Mouse (Mus musculus) gonadal fat pad, adult 2 months (tissue): ENCODE measurements around the gene Alkbh1. TPM values are rescaled to one million over a fixed set of nuclear protein-coding genes. Genes with fewer than 3 reads are reported as not detected.

Experiments
- DNase-seq: peaks from one replicate; pipeline ENCODE4 v3.0.0-alpha.2; 2012; ENCODE audit warnings: low read depth
- polyA plus RNA-seq: library from polyadenylated mRNA; depleted of rRNA; stranded (reverse); fragments of >200 nt; gene quantifications from 2 replicates; pipeline ENCODE4 v1.2.3, GENCODE M21; 2012

The Alkbh1 gene
- polyA plus RNA-seq, 1 experiment, result 16.5 TPM

DNA sequence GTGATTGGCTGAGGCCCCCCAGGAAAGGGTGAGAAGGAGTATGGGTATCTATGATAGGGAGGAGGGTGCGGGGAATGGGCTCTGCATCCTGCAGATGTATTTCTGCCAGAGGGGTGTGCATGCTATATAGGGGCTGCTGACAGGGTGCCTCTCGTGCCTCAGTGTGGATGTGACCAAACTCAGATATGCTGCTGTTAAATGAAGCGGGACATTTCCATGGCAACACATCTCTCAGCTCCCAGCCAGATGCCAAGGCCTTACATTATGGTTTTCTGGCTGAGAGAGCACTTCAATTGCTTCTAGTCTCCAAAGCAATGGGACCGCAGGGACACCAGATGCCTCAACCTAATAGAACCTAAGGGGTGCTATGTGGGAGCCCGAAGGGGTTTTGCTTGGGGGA lies 24.9 kb downstream of the Alkbh1 start:
- DNase-seq, result no peak

DNA sequence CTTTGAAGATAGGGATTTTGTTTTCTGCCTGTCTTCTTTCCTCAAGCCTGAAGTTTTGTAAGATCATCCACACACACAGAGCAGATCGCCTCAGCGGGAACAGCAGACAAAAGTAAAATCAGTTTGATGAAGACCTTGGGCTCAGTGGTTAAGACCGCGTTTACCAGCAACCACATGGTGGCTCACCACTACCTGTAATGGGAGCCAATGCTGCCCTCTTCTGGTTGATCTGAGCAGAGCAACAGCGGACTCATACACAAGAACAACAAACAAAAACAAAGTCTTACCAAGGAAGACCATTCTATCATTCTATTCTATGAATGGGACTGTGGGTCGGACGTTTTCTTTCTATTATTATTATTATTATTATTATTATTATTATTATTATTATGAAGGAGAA lies 27.1 kb downstream of the Alkbh1 start:
- no peak for DNase-seq

DNA sequence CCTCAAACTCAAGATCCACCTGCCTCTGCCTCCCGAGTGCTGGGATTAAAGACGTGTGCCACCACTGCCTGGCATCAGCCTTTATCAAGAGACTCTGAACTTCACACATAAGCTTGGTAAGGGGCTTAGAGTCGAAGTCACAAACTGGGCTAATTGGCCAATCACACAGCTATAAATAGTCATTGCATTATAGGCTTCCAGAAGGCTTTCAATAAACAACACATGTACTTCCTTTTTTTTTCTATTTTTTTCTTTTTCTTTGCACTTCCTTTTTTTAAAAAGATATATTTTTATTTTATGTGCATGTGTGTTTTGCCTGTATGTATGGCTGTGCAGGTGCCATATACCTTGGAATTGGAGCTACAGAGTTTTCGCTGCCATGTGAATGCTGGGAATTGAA lies 28.5 kb downstream of the Alkbh1 start:
- no peak for DNase-seq

DNA sequence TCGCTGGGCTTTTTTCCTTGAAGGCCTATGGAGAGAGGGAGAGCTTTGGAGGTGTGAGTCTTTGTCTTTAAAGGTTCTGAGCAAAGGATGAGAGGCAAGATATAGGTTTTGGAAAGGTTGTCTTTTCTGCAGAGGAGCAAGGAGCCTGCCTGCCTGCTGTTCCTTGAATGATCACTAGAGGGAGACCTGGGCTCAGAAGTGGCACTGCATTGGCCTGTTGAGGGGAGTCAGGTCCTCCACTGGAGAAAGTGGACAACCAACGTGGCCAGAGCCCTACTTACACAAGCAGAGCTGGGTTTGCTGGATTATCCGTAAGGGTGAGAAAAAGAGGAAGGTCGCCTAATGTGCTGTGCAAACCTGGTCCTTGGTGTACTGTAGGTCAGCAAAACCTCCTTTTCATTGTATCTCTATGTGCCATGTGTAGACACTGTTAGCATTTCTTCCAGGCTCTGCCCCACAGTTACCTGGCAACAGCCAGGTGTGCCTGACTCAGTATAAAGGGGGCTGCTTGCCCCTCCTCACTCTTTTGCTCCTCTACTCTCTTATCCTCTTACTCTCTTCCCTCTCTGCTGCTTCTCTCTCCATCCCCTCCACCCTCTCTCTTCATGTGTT lies 30.5 kb downstream of the Alkbh1 start:
- no peak for DNase-seq

DNA sequence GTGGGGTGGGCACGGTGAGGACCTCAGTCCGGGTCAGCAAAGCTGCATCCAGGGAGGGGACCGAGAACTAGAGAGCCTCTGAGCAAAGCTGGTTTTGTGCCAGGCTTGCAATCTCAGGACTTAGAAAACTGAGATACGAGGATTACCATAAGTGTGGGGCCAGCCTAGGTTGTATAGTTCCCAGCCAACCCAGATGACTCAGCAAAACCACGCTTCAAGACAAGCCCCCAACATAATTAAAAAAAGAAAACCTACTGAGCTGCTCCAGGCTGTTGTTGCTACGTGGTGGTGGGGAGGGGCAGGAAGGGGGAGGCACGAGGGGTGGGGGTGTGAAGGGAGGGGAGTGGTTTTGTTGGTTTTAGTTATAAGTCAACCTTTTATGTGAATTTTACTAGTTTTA lies 32.8 kb downstream of the Alkbh1 start:
- no peak for DNase-seq

DNA sequence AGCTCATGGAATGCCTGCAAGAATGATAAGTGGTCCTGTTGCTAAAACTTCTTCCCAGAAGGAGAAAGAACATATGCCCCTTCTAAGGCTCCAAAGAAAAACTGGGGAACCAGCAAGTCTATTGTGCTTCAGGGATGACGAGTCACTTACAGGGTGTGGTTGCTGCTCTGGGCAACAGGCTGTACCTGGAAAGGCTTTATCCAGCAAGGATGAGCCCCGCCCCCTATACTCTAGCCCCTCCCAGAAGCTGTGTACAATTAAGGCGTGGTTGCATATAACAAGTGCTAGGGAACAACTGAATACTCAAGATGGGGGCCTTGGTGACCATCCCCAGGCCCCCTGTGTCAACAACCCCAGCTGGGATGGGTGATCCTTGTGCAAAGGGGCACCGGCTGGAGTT lies 34.7 kb downstream of the Alkbh1 start:
- no peak for DNase-seq

DNA sequence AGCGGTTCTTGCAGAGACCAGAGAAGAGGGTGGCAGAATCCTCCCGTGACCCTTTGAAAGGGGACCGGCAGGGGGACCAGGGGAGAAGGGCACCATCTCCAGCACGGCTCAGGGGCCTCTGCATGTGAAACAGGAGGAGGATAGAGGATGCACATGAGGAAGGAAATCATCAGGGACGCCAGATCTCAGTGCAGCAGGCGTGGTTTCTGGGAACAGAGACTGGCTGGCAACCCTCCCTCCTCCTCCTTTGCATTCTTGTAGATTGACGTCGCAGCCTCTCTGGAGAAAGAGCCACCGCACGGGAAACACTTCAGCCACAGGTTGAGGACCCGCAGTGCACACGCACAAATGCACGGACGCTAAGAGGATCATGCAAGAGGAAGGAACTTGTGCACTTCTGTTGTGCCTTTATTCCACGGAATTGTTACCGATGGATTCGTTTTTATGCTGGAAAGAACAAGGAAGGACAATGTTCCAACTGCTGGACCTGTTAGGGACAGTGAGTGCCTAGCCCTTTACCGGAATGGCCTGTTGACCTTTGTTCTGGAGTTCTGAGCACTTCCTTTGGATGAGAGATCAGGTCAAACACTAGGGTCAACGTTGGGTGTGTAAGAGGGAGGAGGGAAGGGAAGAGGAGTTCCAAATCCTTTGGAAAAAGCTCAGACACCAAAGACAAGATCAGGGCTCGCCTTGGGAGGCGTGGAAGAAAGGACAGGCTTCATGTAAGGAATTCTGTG lies 35.8 kb downstream of the Alkbh1 start:
- no peak for DNase-seq

DNA sequence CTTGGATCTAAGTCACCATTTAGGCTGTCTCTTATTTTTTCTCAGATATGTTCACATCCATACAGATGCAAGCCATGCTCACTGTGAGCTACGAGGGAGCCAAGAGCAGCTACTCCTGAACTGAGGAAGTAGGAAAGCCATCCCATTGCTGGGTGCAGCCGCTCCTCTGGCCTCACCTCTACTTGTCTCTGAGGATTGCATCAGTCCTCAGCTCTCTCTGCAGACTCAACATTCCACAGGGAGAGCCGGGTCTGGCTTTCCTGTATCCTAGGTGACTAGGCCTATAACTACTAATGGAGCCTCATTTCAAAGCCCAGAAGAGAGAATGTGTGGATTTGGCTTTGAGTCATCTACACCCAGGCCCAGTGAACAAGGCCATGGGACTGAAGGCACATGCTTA lies 38.1 kb downstream of the Alkbh1 start:
- DNase-seq, result no peak

DNA sequence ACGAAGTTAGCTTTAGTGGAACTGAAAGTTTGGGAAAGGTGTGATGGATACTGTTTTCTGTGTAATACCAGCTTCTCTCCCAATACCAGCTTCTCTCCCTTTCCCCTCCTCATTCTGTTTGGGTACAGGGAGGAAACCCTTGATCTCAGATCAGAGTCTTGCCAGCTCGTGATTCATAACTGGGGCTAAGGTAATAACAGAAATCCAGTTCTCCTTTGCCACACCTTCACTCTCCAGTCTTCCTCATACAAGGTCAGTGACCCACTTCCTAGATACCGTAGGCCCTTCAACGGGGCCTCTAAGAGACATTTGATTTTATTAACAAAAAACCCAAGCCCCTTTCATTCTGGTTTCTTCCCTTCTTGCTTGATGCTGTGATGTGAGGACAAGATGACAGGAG lies 38.7 kb downstream of the Alkbh1 start:
- DNase-seq, result no peak

DNA sequence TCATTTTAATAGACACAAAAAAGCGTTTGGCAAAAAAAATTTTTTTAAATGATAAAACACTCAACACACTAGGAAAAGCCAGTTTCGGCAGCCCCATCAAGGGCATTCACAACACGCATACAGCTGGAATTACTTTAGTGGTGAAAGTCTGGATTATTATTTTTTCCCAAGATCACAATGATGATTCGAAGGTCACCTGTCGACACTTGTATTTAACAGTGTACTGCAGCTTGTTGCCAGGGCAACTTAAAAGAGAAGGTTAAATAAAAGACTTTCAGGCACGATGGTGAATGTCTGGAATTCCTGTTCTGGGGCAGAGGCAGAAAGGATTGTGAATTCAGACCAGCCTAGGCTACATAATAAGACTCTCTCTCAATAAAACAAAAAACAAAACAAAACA lies 41.9 kb downstream of the Alkbh1 start:
- DNase-seq, result no peak

DNA sequence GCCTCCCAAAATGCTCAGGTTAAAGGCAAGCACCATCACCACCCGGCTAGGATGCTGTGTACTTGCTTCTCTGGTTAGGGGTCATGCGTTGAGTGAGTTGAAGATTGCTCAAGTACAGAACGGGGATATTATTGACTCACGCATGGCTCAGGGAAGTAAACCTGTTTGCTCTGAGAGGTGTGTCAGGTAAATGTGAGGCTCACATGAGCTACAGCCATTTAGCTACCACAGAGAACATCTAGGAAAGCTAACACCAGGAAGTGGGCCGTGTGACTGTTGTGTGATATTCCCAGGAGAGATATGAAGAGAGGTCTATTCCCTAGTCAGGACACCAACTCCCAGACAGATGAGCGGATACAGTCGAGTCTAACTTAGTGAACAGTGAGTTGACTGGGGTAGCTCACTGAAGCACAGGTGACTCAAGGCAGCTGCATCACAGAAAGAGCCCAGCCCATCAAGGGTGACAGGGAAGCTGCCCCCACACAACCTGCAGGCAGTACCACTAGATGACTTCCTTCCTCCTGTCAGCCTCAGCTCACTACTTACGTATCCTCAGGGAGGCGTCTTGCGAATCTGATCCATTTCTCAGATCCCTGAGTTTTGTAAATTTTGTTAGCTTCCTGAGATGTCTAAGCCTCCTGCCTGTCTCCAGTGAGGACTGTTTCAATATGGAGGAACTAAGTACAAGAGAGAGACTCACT lies 44.5 kb downstream of the Alkbh1 start:
- DNase-seq, result no peak

DNA sequence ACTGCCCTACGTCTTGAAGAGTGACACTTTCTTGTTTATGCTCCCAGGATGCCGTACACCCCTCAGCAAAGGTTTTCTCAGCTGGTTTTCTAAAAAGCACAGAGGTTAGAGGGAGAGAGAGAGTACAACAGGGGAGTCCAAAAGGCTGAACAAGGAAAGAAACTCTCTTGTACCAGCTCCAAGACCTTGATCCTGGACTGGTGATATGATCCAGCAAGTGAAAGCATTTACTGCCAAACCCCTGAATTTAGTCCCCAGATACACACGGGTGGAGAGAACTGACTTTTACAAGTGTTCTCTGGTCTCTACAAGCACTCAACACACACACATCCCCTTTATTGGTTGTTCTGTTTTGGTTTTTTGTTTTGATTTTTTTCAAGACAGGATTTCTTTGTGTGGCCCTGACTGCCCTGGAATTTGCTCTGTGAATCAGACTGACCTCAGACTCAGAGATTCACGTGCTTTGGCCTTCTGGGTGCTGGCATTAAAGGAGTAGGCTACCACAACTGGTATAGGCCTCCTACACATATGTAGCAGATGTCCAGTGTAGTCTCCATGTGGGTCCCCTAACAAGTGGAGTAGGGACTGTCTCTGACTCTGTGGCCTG lies 45.9 kb downstream of the Alkbh1 start:
- no peak for DNase-seq

DNA sequence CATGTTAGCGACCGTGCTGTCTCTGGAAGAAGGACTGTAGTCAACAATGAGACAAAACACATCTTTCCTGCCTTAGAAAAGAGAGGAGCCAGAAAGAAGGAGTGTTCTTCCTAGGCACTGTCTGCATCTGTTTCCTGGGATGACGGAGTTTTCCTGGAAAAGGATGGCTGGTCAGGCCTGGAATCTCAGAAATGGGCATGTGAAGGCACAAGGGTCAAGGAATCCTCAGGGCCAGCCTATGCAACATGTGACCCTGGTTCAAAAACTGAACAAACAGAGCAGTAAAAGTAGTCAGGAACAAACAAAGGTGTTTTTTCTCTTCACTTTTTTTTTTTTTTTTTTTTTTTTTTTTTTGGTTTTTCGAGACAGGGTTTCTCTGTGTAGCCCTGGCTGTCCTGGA lies 46.7 kb downstream of the Alkbh1 start:
- DNase-seq, result no peak

DNA sequence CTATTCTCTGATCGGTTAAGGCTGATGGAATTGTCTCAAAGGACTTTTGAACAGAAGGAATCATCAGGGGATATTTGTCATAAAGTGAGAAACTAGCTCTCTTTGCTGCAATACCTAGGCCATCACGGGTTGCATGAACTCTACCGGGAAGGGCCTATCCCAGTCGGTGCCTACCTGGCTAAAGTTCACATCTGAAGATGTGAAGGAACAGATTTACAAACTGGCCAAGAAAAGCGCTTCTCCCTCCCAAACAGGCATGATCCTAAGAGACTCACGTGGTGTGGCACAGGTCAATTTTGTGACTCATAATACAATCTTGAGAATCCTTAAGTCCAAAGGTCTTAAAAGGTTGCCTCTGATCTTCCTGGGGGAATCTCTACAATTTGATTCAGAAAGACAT lies 49.5 kb downstream of the Alkbh1 start:
- no peak for DNase-seq

DNA sequence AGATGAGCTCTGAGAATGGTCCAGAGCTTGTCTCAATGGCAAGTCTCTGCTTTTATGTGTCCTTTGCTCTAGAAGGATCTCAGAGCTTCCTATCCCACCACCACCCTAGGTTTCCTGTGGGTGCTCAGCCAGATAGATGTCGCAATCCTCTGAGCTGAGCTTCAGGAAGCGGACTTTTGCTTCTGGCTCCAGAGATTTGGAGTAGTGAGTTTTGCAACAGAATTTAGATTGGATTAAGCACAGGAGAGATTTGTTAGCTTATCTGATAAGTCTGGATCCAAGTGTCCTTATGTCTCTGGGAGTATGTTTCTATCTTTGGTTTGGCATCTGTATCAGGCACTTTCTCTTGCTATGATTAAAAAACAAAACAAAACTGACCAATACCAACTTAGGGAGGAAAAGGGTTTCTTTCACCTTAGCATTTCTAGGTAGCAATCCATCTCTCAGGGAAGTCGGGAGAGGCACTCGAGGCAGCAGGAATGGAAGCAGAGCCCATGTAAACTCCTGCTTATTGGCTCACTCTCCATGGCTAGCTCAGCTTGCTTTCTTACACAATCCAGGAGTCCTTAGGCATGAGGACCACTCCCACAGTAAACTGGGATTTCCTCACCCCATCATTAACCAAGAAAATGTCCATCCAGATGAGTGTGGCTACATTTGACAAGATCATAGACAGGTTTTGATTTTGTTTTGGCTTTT lies 50.2 kb downstream of the Alkbh1 start:
- no peak for DNase-seq

DNA sequence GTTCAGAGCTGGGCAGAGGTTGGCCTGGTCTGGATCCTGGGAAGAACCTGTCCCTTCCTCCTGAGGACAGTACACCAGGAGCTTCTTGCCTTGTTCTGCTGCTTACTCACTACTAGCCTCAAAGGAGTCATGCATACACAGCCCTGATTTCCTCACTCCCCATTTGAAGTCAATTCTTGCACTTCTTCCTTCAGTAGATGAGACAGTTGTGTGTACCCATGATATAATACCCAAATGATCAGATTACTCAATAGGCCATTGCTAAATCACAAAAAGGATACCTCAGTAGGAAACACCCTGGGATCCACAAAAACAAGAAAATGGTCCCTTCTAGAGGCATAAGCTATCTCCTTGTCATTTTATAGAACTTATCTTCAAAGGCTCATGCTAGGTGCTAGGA lies 52.5 kb downstream of the Alkbh1 start:
- DNase-seq, result no peak

DNA sequence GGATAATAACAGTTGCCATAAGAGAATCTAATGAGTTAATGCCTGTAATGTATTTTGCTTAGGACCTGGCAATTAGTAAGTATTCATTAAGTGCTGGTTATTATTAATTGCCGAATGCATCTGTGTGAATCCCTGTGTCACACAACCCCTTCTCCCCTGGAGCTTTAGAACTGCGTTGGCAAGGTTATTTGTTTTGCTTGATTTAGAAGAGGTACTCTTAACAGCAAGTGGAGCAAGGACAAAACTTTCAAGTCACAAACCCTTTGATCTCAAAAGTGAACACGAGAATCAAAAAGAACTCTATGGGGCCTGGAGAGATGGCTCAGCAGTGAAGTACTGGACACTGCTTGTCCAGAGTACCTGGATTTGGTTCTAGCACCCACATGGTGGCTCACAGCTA lies 54.6 kb downstream of the Alkbh1 start:
- no peak for DNase-seq

DNA sequence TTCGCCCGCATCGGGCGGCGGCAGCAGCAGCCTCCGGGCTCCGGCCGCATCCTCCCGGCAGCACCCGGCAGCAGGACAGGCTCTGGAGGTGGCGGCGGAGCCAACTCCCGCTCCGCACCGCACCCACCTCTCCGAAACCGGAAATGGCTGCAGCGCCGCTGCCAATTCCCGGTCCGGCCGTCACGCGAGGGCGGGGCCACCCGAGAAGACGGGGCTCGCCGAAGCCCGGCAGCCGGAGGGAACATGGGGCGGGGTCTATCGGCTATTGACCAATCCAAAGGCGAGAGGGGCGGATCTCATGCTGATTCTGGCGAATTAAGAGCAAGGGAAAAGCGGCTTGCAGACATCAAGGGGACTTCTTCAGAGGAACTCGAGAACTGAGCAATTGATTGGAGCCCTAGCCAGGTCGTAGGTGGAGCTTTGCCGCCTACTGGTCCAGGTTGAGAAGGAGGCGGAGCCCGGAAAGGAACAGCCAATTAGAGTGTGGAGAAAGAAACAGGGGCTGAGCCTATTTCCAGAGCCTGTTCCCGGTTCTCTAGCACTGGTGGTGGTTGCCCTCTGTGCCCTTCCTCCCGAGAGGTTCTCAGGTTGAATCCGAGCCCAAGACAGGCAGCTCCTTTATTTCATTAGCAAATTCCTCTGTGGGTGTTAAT lies 55.6 kb downstream of the Alkbh1 start, which contains the start of gene Sptlc2:
Gene Sptlc2 (minus strand): TSS at position 234 of the 653 bp plus-strand sequence.
- peak; percentile 98 for DNase-seq

DNA sequence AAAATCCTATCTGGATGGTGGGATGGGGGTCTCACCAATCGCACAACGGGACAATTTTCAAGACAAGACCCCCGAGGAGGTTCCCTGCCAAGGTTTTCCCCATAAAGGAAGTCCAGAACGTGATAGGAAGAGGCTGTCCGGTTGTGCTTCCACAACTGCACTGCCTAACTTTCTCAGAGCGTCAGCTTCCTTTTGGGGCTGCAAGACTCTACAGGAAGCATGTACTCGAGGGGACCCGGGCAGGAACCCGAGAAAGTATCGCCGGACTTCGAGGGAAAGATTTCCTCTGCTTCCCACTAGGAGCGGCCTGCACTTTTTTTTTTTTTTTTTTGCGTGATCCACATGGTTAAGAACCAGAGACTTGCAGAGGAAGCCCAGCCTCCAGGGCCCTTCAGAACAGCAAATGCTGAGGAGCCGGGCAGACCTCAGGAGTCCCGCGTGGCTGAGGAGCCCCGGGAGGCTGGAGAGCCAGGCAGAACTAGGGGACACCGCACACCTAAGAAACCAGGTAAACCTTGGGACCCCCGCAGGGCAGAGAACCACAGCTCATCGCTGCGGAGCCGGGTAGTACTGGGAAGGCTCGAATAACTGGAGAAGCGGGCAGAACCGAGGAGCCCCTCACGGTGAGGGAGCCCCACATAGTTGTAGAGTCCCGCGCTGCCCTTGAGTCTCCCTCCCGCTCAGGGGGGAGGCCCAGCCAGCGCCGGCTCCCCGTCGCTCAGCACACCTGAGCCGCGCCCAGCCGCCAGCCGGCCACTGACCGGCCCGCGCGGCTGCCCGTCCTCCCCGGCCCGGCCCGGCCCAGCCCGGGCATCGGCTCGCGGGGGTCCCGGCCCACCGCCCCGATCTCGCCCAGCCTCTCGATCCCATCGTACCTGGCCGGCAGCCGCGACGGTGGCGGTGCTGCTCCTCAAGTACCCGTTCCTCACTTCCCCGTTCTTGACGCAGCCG lies 56.4 kb downstream of the Alkbh1 start:
- DNase-seq, result no peak

DNA sequence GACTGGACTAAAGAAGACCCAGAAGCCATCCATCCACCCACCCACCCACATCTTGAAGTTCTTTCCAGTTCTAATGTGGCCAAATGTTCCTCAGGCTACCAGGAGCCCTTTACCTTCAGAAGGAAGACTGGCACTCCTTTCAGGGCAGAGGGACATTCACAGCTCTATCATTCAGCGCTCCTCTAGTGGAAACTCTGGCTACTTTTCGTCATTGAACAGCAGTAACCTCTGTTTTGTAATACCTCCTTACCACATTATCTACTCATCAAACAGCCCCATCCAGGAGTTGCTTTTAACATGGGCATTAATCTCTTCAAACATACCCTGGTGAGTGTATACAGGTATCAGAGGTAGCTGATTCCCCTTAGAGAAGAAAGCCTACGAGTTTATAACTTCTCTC lies 58.8 kb downstream of the Alkbh1 start:
- no peak for DNase-seq

DNA sequence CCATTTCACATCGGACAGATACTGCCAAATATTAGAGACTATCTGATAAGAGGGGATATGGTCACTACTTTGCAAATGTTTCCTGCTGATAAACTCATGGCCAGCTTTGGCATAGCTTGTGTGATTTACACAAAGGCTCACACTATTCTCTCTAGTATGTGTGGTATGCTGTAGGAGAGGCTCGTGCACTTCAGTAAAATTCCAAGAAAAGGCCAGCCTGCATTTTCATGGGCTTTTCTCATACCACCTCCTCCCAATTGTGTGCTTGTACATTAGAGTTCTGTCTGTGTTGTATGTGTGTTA lies 62.5 kb downstream of the Alkbh1 start:
- no peak for DNase-seq
